Mouse (Mus musculus) olfactory bulb, adult 2 months (tissue): ENCODE results near the gene Tnfsf15.

ENCODE experiments used
- CTCF ChIP-seq: fragments of 200-500 bp; IDR thresholded peaks from 2 replicates; pipeline ENCODE4 v1.5.1; 2012; ENCODE audit warnings: low read depth, mild to moderate bottlenecking, low read length, moderate library complexity; ENCODE audit not compliant: insufficient read depth
- POLR2A ChIP-seq: fragments of 200-500 bp; IDR thresholded peaks from 2 replicates; pipeline ENCODE4 v1.6.1; 2012; ENCODE audit warnings: mild to moderate bottlenecking, low read depth, low read length, moderate library complexity; ENCODE audit not compliant: insufficient read depth

DNA sequence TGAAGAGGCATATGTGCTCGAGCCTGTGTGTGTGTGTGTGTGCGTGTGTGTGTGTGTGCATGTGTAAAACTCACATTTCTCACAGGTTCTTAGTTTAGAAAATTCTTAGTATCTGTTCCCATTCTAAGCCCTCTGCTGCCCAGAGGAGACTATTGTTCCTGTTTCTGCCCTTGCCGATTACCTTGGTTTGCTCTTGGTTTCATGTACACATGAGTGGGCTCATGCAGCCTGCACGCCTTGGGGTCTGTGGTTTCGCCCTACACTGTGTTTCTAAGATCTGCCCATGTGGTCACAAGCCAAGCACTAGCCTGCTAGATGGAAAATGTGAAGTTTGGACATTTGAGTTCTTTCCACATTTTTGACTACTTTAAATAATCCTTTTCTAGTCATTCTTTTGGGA is 33.0 kb downstream of the Tnfsf15 start:
- TF ChIP-seq CTCF (no peak), POLR2A (no peak)
